Mouse (Mus musculus): Measurements from ENCODE around the gene Gm36245. TPM values are rescaled to one million over a fixed set of nuclear protein-coding genes. Genes with fewer than 3 reads are reported as not detected.
"Not testable (repeated sequence)": the region's sequence is repeated elsewhere in the genome, so short reads cannot be mapped to it uniquely, and the experiment has no call there.

Gm36245 gene
- polyA plus RNA-seq, 1 experiment from 2014 or later, result not detected

- Histone ChIP-seq H3K4me3 (ENCODE audit: low read depth, low read length) (no peak within 1 kb of the TSS), H3K4me2 (ENCODE audit: low read depth, low read length) (no peak within 1 kb of the TSS), H3K36me3 (ENCODE audit: control insufficient read depth, insufficient read depth) (no peaks in the 10 kb centered on the region), H3K4me1 (ENCODE audit: control insufficient read depth, low read depth, low read length) (no peaks in the 10 kb centered on the region), H3K27ac (ENCODE audit: low read length) (no peak within 1 kb of the TSS), H3K27me3 (ENCODE audit: control insufficient read depth, insufficient read depth, low read depth, low read length) (no peaks in the 10 kb centered on the region), H3K9ac (ENCODE audit: low read depth, low read length) (no peak within 1 kb of the TSS), H3K9me3 (replicated peaks; ENCODE audit: control insufficient read depth, low read length) (no peaks in the 10 kb centered on the region)
- WGBS (ENCODE audit: insufficient replicate concordance), result 42% methylated on average over 5 of the region's 5 CpGs
- ATAC-seq (ENCODE audit: low read depth), result no peak
These were observed 3.1 kb upstream of the Gm36245 start, which contains the start of gene Apol10b for GRCm38 (mm10) chr15:77595961-77596360. TSS of gene Apol10b (minus strand) at chr15:77596125.

- Histone ChIP-seq H3K27me3 (ENCODE audit: control insufficient read depth, insufficient read depth, low read depth, low read length) (no peaks in the 10 kb centered on the region), H3K27ac (ENCODE audit: low read length) (no peak overlapping the region), H3K9ac (ENCODE audit: low read depth, low read length) (no peak overlapping the region), H3K9me3 (replicated peaks; ENCODE audit: control insufficient read depth, low read length) (no peaks in the 10 kb centered on the region), H3K36me3 (ENCODE audit: control insufficient read depth, insufficient read depth) (no peaks in the 10 kb centered on the region), H3K4me1 (ENCODE audit: control insufficient read depth, low read depth, low read length) (no peaks in the 10 kb centered on the region), H3K4me3 (ENCODE audit: low read depth, low read length) (no peak overlapping the region), H3K4me2 (ENCODE audit: low read depth, low read length) (no peak overlapping the region)
- no peak for ATAC-seq (ENCODE audit: low read depth)
- 29% methylated on average over 3 of the region's 3 CpGs for WGBS (ENCODE audit: insufficient replicate concordance)
These were observed 629 bp upstream of the Gm36245 start for GRCm38 (mm10) chr15:77598429-77598828.

GRCm38 (mm10) chr15:77606069-77606468, 7.0 kb downstream of the Gm36245 start:
- Histone ChIP-seq H3K4me2 (ENCODE audit: low read depth, low read length) (no peak overlapping the region), H3K27me3 (ENCODE audit: control insufficient read depth, insufficient read depth, low read depth, low read length) (no peaks in the 10 kb centered on the region), H3K9me3 (replicated peaks; ENCODE audit: control insufficient read depth, low read length) (no peaks in the 10 kb centered on the region), H3K9ac (ENCODE audit: low read depth, low read length) (no peak overlapping the region), H3K4me1 (ENCODE audit: control insufficient read depth, low read depth, low read length) (no peaks in the 10 kb centered on the region), H3K36me3 (ENCODE audit: control insufficient read depth, insufficient read depth) (no peaks in the 10 kb centered on the region), H3K27ac (ENCODE audit: low read length) (no peak overlapping the region), H3K4me3 (ENCODE audit: low read depth, low read length) (no peak overlapping the region)
- no peak for ATAC-seq (ENCODE audit: low read depth)
- 77% methylated on average over 3 of the region's 3 CpGs for WGBS (ENCODE audit: insufficient replicate concordance)

GRCm38 (mm10) chr15:77624710-77625109, 25.7 kb downstream of the Gm36245 start:
- Histone ChIP-seq H3K36me3 (ENCODE audit: control insufficient read depth, insufficient read depth) (no peaks in the 10 kb centered on the region), H3K9me3 (replicated peaks; ENCODE audit: control insufficient read depth, low read length) (no peaks in the 10 kb centered on the region), H3K4me1 (ENCODE audit: control insufficient read depth, low read depth, low read length) (no peaks in the 10 kb centered on the region), H3K27me3 (ENCODE audit: control insufficient read depth, insufficient read depth, low read depth, low read length) (no peaks in the 10 kb centered on the region), H3K4me3 (ENCODE audit: low read depth, low read length) (no peak overlapping the region), H3K4me2 (ENCODE audit: low read depth, low read length) (no peak overlapping the region), H3K27ac (ENCODE audit: low read length) (no peak overlapping the region), H3K9ac (ENCODE audit: low read depth, low read length) (no peak overlapping the region)
- 58% methylated on average over 1 of the region's 1 CpGs for WGBS (ENCODE audit: insufficient replicate concordance)
- no peak for ATAC-seq (ENCODE audit: low read depth)

GRCm38 (mm10) chr15:77626471-77626870, 27.4 kb downstream of the Gm36245 start:
- H3K27ac ChIP-seq (ENCODE audit: low read length); ATAC-seq (ENCODE audit: low read depth); H3K4me3 ChIP-seq (ENCODE audit: low read depth, low read length); H3K4me2 ChIP-seq (ENCODE audit: low read depth, low read length); H3K36me3 ChIP-seq (ENCODE audit: control insufficient read depth, insufficient read depth); H3K9ac ChIP-seq (ENCODE audit: low read depth, low read length); H3K4me1 ChIP-seq (ENCODE audit: control insufficient read depth, low read depth, low read length); H3K9me3 ChIP-seq (replicated peaks; ENCODE audit: control insufficient read depth, low read length); H3K27me3 ChIP-seq (ENCODE audit: control insufficient read depth, insufficient read depth, low read depth, low read length): not testable (repeated sequence)
- WGBS (ENCODE audit: insufficient replicate concordance), result 42% methylated on average over 4 of the region's 4 CpGs

- not testable (repeated sequence) for H3K4me1 ChIP-seq (ENCODE audit: control insufficient read depth, low read depth, low read length); H3K4me3 ChIP-seq (ENCODE audit: low read depth, low read length); H3K4me2 ChIP-seq (ENCODE audit: low read depth, low read length); H3K27me3 ChIP-seq (ENCODE audit: control insufficient read depth, insufficient read depth, low read depth, low read length); H3K9me3 ChIP-seq (replicated peaks; ENCODE audit: control insufficient read depth, low read length); H3K27ac ChIP-seq (ENCODE audit: low read length); ATAC-seq (ENCODE audit: low read depth); H3K9ac ChIP-seq (ENCODE audit: low read depth, low read length); H3K36me3 ChIP-seq (ENCODE audit: control insufficient read depth, insufficient read depth)
- 38% methylated on average over 9 of the region's 9 CpGs for WGBS (ENCODE audit: insufficient replicate concordance)
These were observed 29.6 kb downstream of the Gm36245 start for GRCm38 (mm10) chr15:77628647-77629046.

- H3K4me3 ChIP-seq (ENCODE audit: low read depth, low read length); H3K4me2 ChIP-seq (ENCODE audit: low read depth, low read length); H3K27me3 ChIP-seq (ENCODE audit: control insufficient read depth, insufficient read depth, low read depth, low read length); ATAC-seq (ENCODE audit: low read depth); H3K36me3 ChIP-seq (ENCODE audit: control insufficient read depth, insufficient read depth); H3K4me1 ChIP-seq (ENCODE audit: control insufficient read depth, low read depth, low read length); H3K27ac ChIP-seq (ENCODE audit: low read length); H3K9ac ChIP-seq (ENCODE audit: low read depth, low read length); H3K9me3 ChIP-seq (replicated peaks; ENCODE audit: control insufficient read depth, low read length): not testable (repeated sequence)
- 45% methylated on average over 3 of the region's 3 CpGs for WGBS (ENCODE audit: insufficient replicate concordance)
These were observed 30.8 kb downstream of the Gm36245 start for GRCm38 (mm10) chr15:77629822-77630221.

- H3K9ac ChIP-seq (ENCODE audit: low read depth, low read length); H3K9me3 ChIP-seq (replicated peaks; ENCODE audit: control insufficient read depth, low read length); H3K36me3 ChIP-seq (ENCODE audit: control insufficient read depth, insufficient read depth); H3K4me1 ChIP-seq (ENCODE audit: control insufficient read depth, low read depth, low read length); H3K4me3 ChIP-seq (ENCODE audit: low read depth, low read length); H3K27me3 ChIP-seq (ENCODE audit: control insufficient read depth, insufficient read depth, low read depth, low read length); H3K27ac ChIP-seq (ENCODE audit: low read length); H3K4me2 ChIP-seq (ENCODE audit: low read depth, low read length); ATAC-seq (ENCODE audit: low read depth): not testable (repeated sequence)
- 46% methylated on average over 2 of the region's 2 CpGs for WGBS (ENCODE audit: insufficient replicate concordance)
These were observed 44.1 kb downstream of the Gm36245 start, which contains the start of gene Apol11b for GRCm38 (mm10) chr15:77643176-77643575. TSS of gene Apol11b (minus strand) at chr15:77643286.

- not testable (repeated sequence) for H3K27ac ChIP-seq (ENCODE audit: low read length); H3K4me3 ChIP-seq (ENCODE audit: low read depth, low read length); ATAC-seq (ENCODE audit: low read depth); H3K9me3 ChIP-seq (replicated peaks; ENCODE audit: control insufficient read depth, low read length); H3K4me2 ChIP-seq (ENCODE audit: low read depth, low read length); H3K4me1 ChIP-seq (ENCODE audit: control insufficient read depth, low read depth, low read length); H3K27me3 ChIP-seq (ENCODE audit: control insufficient read depth, insufficient read depth, low read depth, low read length); H3K9ac ChIP-seq (ENCODE audit: low read depth, low read length); H3K36me3 ChIP-seq (ENCODE audit: control insufficient read depth, insufficient read depth)
These were observed 52.1 kb downstream of the Gm36245 start for GRCm38 (mm10) chr15:77651143-77651542.
